Mouse (Mus musculus) lung, adult 2 months (tissue): ENCODE results near the gene Rgl1. TPM values are rescaled to one million over a fixed set of nuclear protein-coding genes. Genes with fewer than 3 reads are reported as not detected.

Source experiments
- DNase-seq: peaks from one replicate; pipeline ENCODE4 v3.0.0; 2022
- H3K4me1 ChIP-seq: fragments of 200-500 bp; 2 replicates; pipeline ENCODE4 v1.6.1; 2011; ENCODE audit warnings: low read length; ENCODE audit not compliant: control insufficient read depth, insufficient read depth
- H3K4me3 ChIP-seq: fragments of 200-500 bp; replicated peaks from 2 replicates; pipeline ENCODE3; 2011; ENCODE audit warnings: low read depth, mild to moderate bottlenecking, control low read depth, low read length; ENCODE audit errors: extremely low read depth
- CTCF ChIP-seq: fragments of 200-500 bp; IDR thresholded peaks from 2 replicates; pipeline ENCODE4 v1.5.1; 2011; ENCODE audit warnings: mild to moderate bottlenecking, low read length, control low read depth; ENCODE audit not compliant: insufficient read depth
- POLR2A ChIP-seq: fragments of 200-500 bp; IDR thresholded peaks from 2 replicates; pipeline ENCODE4 v1.6.1; 2011; ENCODE audit warnings: low read depth, mild to moderate bottlenecking, control low read depth, low read length, borderline replicate concordance; ENCODE audit errors: extremely low read depth
- WGBS: fragments of 180-500 bp; shearing (Covaris S2); methylation state at CpG from one replicate; pipeline ENCODE4 v1.1.7; 2018; 5-methylcytosine and 5-hydroxymethylcytosine counted together
- polyA plus RNA-seq: library from polyadenylated mRNA; depleted of rRNA; stranded (reverse); fragments of >200 nt; gene quantifications from 2 replicates; pipeline ENCODE4 v1.2.3, GENCODE M21; 2012

Rgl1 gene
- polyA plus RNA-seq, 1 experiment = 35.7 TPM

GRCm38 (mm10) chr1:152606727-152607126 lies 159.4 kb downstream of the Rgl1 start:
- H3K4me1 ChIP-seq = peaks cover 30% of the 10 kb centered on the region
- 80% methylated on average over 11 of the region's 11 CpGs for WGBS
- TF ChIP-seq CTCF (no peak), POLR2A (no peak)
- DNase-seq = no peak
- H3K4me3 ChIP-seq = no peak overlapping the region

GRCm38 (mm10) chr1:152605895-152606625 lies 160.1 kb downstream of the Rgl1 start:
- Histone ChIP-seq H3K4me1 (peaks cover 28% of the 10 kb centered on the region), H3K4me3 (no peak overlapping the region)
- no peak for DNase-seq
- TF ChIP-seq POLR2A = no peak
- TF ChIP-seq CTCF = no peak
- 44% methylated on average over 5 of the region's 5 CpGs for WGBS

- TF ChIP-seq POLR2A (no peak), CTCF (no peak)
- WGBS = 76% methylated on average over 6 of the region's 6 CpGs
- no peak overlapping the region for H3K4me3 ChIP-seq
- H3K4me1 ChIP-seq = peaks cover 30% of the 10 kb centered on the region
- DNase-seq = no peak
Measured at GRCm38 (mm10) chr1:152604147-152604546, 162.0 kb downstream of the Rgl1 start.

- Histone ChIP-seq H3K4me1 (peaks cover 32% of the 10 kb centered on the region), H3K4me3 (no peak overlapping the region)
- TF ChIP-seq CTCF (no peak), POLR2A (no peak)
- WGBS = 78% methylated on average over 9 of the region's 9 CpGs
- DNase-seq = no peak
Measured at GRCm38 (mm10) chr1:152603628-152604027, 162.5 kb downstream of the Rgl1 start.

- Histone ChIP-seq H3K4me1 (peaks cover 24% of the 10 kb centered on the region), H3K4me3 (no peak overlapping the region)
- WGBS = 76% methylated on average over 2 of the region's 2 CpGs
- DNase-seq = no peak
- no peak for TF ChIP-seq CTCF
- no peak for TF ChIP-seq POLR2A
Measured at GRCm38 (mm10) chr1:152600494-152600893, 165.7 kb downstream of the Rgl1 start.

- H3K4me3 ChIP-seq = no peak overlapping the region
- 19% methylated on average over 8 of the region's 8 CpGs for WGBS
- no peak for TF ChIP-seq CTCF
- no peak for TF ChIP-seq POLR2A
- peak; percentile 48 for DNase-seq
- peaks cover 27% of the 10 kb centered on the region for H3K4me1 ChIP-seq
Measured at GRCm38 (mm10) chr1:152599347-152599746, 166.8 kb downstream of the Rgl1 start.

GRCm38 (mm10) chr1:152594690-152595089 lies 171.5 kb downstream of the Rgl1 start:
- TF ChIP-seq CTCF (no peak), POLR2A (no peak)
- WGBS = 37% methylated on average over 5 of the region's 5 CpGs
- DNase-seq = no peak

GRCm38 (mm10) chr1:152593831-152594549 lies 172.2 kb downstream of the Rgl1 start:
- Histone ChIP-seq H3K4me3 (no peak overlapping the region), H3K4me1 (peaks cover 36% of the 10 kb centered on the region)
- TF ChIP-seq CTCF (no peak), POLR2A (no peak)
- WGBS = 72% methylated on average over 9 of the region's 9 CpGs
- no peak for DNase-seq

More at GRCm38 (mm10) chr1:152594690-152595089, 171.5 kb downstream of the Rgl1 start:
- H3K4me1 ChIP-seq = peaks cover 39% of the 10 kb centered on the region
- H3K4me3 ChIP-seq = no peak overlapping the region

GRCm38 (mm10) chr1:152593382-152593781 lies 172.8 kb downstream of the Rgl1 start:
- WGBS = 88% methylated on average over 7 of the region's 7 CpGs
- H3K4me3 ChIP-seq = no peak overlapping the region
- peaks cover 31% of the 10 kb centered on the region for H3K4me1 ChIP-seq
- no peak for DNase-seq
- TF ChIP-seq POLR2A (no peak), CTCF (no peak)

- H3K4me3 ChIP-seq = no peak overlapping the region
- DNase-seq = peak; percentile 54
- WGBS = 43% methylated on average over 6 of the region's 6 CpGs
- H3K4me1 ChIP-seq = peaks cover 31% of the 10 kb centered on the region
- no peak for TF ChIP-seq CTCF
Measured at GRCm38 (mm10) chr1:152592609-152593008, 173.5 kb downstream of the Rgl1 start.
